Mouse (Mus musculus) thymus, postnatal 25 days (tissue): Measurements from ENCODE around the gene Zfp954.
"Not testable (repeated sequence)": the region's sequence is repeated elsewhere in the genome, so short reads cannot be mapped to it uniquely, and the experiment has no call there.

ENCODE experiments used
- DNase-seq: peaks from one replicate; pipeline ENCODE4 v3.0.0; 2022

The Zfp954 gene

GRCm38 (mm10) chr7:7120921-7121601 lies at the start of gene Zfp954:
TSS of gene Zfp954 (minus strand) at chr7:7121488.
- DNase-seq, result peak; percentile 84

DNA sequence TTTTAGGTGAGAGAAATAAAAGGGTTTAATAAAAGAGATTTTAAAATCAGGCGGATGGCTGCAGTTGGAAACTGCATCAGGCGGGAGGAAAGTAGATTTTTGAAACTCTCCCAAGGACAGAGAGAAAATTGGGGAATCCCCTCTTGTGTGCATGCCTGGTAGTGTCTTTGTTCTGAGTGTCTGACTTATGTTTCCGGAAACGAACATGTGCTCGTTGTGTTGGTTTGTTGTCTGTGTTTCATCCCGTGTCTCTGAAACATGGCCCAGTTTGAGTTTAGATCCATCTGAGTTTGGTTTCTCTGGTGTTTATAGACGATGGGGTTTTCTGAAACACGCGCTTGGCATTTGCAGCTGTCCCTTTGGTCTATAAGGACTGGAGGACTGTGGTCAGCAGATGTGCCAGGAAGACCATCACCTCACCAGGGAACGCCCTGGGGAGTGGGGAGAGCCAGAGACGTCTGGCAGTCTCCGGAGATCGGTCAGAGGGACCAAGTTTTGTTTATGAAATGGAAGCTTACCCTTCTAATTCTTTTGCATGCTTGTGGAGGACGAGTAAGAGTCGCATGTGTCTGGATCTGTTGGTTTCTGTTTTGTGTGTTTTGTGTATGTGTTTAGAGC lies 24.8 kb upstream of the Zfp954 start:
- DNase-seq, result no peak

DNA sequence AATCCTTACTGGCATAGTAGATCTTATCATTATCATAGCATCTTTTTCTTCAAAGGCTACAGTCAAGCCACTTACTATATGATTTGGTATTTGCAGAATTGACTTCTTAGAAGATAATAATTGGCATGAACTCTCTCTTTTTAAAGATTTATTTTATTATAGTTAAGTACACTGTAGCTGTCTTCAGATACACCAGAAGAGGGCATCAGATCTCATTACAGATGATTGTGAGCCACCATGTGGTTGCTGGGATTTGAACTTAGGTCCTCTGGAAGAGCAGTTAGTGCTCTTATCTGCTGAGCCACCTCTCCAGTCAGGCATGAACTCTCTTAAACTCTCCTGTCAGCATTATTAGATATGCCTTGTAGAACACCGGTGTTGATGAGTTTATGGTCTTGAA lies 22.9 kb upstream of the Zfp954 start:
- DNase-seq, result no peak

DNA sequence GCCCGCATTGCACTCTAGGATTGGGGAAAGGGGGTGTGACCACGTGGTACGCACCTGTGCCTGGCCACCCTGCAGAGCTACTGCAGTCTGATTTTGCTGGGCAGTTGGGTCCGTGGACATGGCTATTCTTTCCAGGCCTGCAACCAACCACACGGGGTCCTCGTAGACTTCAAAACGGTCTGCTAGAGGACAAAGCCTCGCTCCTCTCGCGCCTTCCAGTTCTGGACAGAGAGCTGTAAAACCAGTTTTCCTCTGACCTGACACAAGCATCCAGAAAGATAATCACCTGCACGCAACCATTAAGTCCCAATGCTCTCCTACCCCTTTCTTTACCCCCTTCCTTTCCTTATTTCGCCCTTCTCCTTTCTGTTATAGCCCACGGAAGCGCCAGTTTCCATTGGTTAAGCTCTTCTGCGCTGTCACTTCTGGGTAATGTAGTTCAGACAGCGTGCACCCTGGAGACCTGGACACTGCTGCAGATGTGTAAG lies 15.1 kb upstream of the Zfp954 start, which contains the start of gene Zfp773:
Gene Zfp773 (minus strand): TSS at position 377 of the 488 bp plus-strand sequence.
- peak; percentile 34 for DNase-seq

GRCm38 (mm10) chr7:7132751-7133150 lies 11.5 kb upstream of the Zfp954 start:
- DNase-seq, result no peak

- not testable (repeated sequence) for DNase-seq
Measured at GRCm38 (mm10) chr7:7130491-7131124, 9.3 kb upstream of the Zfp954 start.

GRCm38 (mm10) chr7:7121602-7121980 lies 303 bp upstream of the Zfp954 start:
- no peak for DNase-seq

DNA sequence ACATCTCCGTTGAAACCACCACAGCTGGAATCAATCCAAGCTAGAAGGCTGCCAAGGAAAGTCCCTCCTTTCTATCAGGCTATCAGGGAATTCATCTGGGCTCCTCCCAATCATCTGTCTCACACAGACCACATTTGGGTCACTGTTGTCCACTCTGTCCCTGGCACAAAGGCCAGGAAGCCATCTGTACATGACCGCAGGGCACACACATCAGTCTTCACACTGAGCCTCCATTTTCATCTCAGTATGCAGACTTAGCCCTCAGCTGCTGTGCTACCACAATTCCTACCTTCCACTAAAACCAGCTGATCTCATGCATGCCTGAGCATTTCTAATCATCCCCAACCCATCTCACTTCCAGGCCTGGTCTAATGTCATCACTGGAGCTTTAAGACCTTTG lies 2.8 kb downstream of the Zfp954 start:
- no peak for DNase-seq

GRCm38 (mm10) chr7:7108501-7108900 lies 12.8 kb downstream of the Zfp954 start:
- DNase-seq, result no peak
